Mouse (Mus musculus): ENCODE results near the gene Atrnl1. TPM values are rescaled to one million over a fixed set of nuclear protein-coding genes. Genes with fewer than 3 reads are reported as not detected.

The Atrnl1 gene
- polyA plus RNA-seq, 1 experiment from 2014 or later: 5.7 TPM

DNA sequence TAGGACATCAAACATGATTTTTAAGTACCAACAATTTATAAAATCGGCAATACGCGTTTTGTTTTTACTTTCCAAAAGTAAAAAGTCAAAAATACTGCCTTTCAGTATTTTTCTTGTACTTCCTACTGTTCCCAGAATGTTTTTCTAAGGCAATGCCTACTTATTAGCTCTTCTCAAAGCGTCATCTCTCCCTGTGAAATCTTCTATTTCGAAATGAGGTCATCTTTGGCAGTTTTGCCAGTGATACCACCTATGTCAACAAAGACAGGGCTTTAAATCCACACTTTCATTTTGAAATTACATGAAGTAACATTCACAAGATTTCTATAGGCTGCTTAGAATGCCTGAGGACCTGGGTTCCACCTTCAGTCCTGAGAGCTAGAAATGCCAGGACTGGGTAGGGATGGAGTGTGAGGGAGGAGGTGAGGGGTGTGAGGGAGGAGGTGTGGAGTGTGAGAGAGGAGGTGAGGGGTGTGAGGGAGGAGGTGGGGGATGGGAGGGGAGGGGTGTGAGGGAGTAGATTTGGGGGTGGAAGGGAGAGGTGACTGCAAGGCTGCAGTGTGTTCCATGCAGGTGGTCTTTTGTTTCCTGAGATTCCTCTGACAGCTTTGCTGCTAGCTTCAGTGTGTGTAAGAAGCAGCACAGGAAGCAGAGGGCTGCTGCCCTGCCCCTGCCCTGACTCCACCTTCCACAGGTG lies 315.5 kb downstream of the Atrnl1 start:
- no peak overlapping the region for H3K4me3 ChIP-seq (ENCODE audit: inconsistent target)
- no peaks in the 10 kb centered on the region for H3K79me2 ChIP-seq (ENCODE audit: inconsistent target)
- H3K27ac ChIP-seq: no peak overlapping the region
- no peaks in the 10 kb centered on the region for H3K36me3 ChIP-seq (ENCODE audit: inconsistent target)
- 99% methylated on average over 5 of the region's 5 CpGs for WGBS (ENCODE audit: missing documents)

DNA sequence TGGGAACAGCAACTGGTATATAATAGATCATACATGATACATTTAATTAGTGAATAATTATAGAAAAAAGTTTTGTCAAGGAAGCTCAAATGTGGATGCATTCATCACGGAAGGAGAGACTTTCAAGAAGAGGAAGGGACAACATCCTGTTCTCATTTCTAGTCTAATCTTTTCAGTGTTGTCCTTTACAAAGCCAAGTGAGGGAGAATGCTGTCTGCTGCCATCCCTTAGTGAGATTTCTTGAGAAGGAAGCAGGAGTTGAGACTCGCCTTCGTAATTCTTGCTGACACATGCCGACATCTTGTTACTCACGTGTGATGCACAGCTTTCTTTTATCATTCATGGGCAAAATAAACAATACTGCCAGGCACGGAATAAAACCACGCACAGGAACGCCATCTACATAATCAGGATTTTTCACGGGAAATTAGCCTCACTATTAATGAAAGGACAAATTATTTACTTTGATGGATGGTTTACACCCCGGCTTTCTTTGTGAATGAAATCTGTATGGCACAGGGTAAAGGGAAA lies 316.2 kb downstream of the Atrnl1 start:
- 68% methylated on average over 10 of the region's 10 CpGs for WGBS (ENCODE audit: missing documents)

DNA sequence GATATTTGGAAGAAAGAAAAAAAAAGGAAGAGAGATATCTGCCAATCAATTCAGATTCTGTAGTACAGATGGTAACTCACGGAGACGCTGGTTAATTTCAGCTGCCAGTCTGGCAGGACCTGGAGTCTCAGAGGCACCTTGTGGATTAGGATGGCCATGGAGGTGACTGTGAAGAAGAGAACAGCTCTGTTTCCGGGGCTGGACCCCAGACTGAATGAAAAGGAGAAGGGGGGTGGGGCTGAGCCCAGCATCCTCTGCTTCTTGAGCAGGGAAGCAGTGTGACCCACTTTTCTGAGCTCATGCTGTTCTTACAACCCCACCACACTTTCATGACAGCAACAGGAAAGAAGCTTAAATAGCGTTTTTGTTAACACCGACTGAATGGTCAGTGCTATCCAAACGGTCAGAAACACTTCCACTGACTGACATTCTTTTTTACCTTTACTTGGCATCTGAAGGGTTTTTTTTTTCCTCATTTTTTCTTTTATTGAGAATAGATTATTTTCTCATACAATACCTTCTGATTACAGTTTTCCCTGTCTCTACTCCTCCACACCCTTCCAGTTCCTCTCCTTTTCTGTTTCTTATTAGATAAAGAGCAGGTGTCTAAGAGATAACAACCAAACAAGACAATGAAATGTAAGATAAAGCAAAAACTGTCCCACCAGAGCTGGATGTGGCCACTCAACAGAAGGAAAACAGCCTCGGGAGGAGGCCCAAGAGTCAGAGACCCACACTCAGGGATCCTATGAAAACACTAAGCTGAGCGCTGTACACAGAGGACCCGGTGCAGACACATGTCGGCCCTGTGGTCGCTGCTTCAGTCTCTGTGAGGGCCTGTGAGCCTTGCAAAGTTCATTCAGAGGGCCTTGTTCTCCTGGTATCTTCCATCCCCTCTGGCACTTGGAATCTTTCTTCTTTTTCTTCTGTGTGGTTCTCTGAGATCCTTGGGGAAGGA lies 317.0 kb downstream of the Atrnl1 start:
- Histone ChIP-seq H3K27ac (no peak overlapping the region), H3K36me3 (ENCODE audit: inconsistent target) (no peaks in the 10 kb centered on the region), H3K4me3 (ENCODE audit: inconsistent target) (no peak overlapping the region), H3K79me2 (ENCODE audit: inconsistent target) (no peaks in the 10 kb centered on the region)
- WGBS (ENCODE audit: missing documents): 83% methylated on average over 11 of the region's 11 CpGs

More for the DNA sequence above, 316.2 kb downstream of the Atrnl1 start:
- Histone ChIP-seq H3K27ac (no peak overlapping the region), H3K36me3 (ENCODE audit: inconsistent target) (no peaks in the 10 kb centered on the region), H3K79me2 (ENCODE audit: inconsistent target) (no peaks in the 10 kb centered on the region), H3K4me3 (ENCODE audit: inconsistent target) (no peak overlapping the region)

DNA sequence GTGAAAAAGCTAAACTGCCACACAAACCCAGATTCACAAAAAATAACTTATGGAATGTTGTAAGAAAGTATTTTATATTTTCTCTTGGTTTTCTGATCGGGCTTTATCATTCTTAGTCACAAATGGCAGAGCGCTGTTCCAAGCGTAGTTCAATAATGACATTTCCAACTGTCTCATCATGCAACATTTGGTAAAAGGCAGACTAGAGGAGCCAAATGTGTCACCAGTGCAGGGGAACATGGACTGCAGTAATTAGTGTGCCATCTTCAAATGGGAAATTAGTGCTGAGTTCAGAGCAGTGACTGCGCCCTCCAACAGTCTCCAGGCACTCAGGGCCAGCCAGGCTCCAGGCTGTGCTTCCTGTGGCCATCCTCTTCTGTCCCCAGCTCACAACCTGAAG lies 320.8 kb downstream of the Atrnl1 start:
- Histone ChIP-seq H3K36me3 (ENCODE audit: inconsistent target) (no peaks in the 10 kb centered on the region), H3K4me3 (ENCODE audit: inconsistent target) (no peak overlapping the region), H3K79me2 (ENCODE audit: inconsistent target) (no peaks in the 10 kb centered on the region), H3K27ac (no peak overlapping the region)
- 100% methylated on average over 4 of the region's 4 CpGs for WGBS (ENCODE audit: missing documents)

DNA sequence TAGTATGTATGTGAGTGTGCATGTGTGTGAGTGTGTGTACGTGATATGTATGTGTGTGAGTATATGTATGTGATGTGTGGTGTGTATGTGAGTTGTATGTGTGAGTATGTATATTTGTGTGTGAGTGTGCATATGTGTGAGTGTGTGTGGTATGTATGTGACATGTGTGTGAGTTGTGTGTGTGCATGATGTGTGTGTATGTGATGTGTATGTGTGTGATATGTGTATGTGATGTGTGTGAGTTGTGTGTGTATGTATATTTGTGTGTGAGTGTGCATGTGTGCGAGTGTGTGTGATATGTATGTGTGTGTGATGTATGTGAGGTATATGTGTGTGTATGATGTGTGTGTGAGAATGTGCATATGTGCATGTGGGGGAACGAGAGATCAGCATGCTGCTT lies 326.0 kb downstream of the Atrnl1 start:
- Histone ChIP-seq H3K27ac (no peak overlapping the region), H3K79me2 (ENCODE audit: inconsistent target) (no peaks in the 10 kb centered on the region), H3K4me3 (ENCODE audit: inconsistent target) (no peak overlapping the region), H3K36me3 (ENCODE audit: inconsistent target) (no peaks in the 10 kb centered on the region)
- 98% methylated on average over 3 of the region's 3 CpGs for WGBS (ENCODE audit: missing documents)

DNA sequence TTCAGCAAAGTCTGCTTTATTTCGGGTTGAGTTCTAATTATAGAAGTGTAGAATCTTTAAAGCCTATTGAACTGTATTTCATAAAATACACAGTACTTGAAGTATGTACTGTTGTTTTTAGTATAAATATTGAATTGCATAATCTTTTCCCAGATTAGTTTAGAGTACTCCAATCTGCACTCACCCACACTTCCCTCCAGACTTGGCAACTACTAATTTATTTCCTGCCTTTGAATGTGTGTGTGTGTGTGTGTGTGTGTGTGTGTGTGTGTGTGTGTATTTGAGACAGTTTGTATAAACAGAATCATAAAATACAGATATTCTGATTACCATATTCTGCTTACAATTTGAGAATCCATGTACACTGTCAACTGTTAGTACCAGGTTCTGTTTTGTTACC lies 328.3 kb downstream of the Atrnl1 start:
- Histone ChIP-seq H3K4me3 (ENCODE audit: inconsistent target) (no peak overlapping the region), H3K27ac (no peak overlapping the region), H3K36me3 (ENCODE audit: inconsistent target) (no peaks in the 10 kb centered on the region), H3K79me2 (ENCODE audit: inconsistent target) (no peaks in the 10 kb centered on the region)
- WGBS (ENCODE audit: missing documents): 80% methylated on average over 1 of the region's 1 CpGs

DNA sequence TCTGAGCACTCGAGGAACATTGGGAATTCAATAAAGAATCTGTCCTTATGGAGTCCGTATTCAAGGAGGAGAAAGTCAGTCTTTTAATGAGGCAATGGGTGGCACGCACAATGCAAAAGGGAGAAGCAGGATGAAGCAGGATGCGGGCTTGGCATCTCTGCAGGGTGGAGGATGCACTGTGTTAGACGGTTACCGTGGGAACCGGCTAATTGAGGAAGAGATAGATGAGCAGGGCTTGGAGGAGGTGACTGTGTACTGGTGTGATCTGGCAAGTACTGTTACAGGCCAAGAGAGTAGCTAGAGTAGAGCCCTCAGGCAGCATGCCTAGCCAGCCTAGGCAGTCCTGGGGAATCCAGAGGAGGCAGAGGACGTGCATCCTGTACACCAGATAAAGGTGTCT lies 330.7 kb downstream of the Atrnl1 start:
- Histone ChIP-seq H3K36me3 (ENCODE audit: inconsistent target) (no peaks in the 10 kb centered on the region), H3K79me2 (ENCODE audit: inconsistent target) (no peaks in the 10 kb centered on the region), H3K4me3 (ENCODE audit: inconsistent target) (no peak overlapping the region), H3K27ac (no peak overlapping the region)
- 94% methylated on average over 8 of the region's 8 CpGs for WGBS (ENCODE audit: missing documents)

DNA sequence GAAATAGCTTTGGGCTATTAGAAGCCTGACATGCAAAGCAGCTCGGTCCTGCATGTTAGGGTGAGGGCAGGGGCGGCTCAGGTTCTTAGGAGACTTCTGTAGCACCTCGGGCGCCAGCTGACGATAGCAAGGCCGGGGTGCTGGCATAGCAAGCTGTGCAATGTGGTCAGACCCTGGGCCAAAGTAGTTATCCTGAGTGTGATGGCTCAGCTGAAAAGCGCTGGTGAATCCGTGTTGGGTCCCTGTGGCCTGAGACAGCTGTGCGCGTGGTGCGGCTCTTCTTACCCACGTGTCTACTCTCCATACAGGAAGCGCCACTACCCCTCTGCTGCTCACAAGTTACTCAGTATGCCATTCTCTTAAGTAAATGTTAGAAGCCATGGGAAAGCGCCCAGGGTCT lies 331.4 kb downstream of the Atrnl1 start:
- 87% methylated on average over 13 of the region's 14 CpGs for WGBS (ENCODE audit: missing documents)
- Histone ChIP-seq H3K36me3 (ENCODE audit: inconsistent target) (no peaks in the 10 kb centered on the region), H3K4me3 (ENCODE audit: inconsistent target) (no peak overlapping the region), H3K79me2 (ENCODE audit: inconsistent target) (no peaks in the 10 kb centered on the region), H3K27ac (no peak overlapping the region)

DNA sequence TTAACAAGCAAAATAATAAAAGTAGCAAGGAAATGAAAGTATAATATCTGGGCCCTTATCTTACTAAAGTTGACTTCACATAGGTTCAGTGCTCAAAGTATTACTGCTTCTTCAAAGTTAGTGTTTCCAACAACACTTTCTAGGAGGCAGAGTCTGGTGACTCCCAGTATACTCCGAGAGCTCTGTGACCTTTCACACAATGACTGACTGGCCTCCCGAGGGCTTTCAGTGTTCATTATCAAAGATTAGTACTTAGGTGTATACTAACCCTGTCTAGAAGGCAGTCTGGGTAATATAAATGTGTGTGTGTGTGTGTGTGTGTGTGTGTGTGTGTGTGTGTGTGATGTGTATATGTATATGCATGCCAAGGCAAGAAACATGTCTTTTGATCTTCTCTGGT lies 332.5 kb downstream of the Atrnl1 start:
- Histone ChIP-seq H3K4me3 (ENCODE audit: inconsistent target) (no peak overlapping the region), H3K36me3 (ENCODE audit: inconsistent target) (no peaks in the 10 kb centered on the region), H3K79me2 (ENCODE audit: inconsistent target) (no peaks in the 10 kb centered on the region), H3K27ac (no peak overlapping the region)
- 92% methylated on average over 2 of the region's 2 CpGs for WGBS (ENCODE audit: missing documents)

DNA sequence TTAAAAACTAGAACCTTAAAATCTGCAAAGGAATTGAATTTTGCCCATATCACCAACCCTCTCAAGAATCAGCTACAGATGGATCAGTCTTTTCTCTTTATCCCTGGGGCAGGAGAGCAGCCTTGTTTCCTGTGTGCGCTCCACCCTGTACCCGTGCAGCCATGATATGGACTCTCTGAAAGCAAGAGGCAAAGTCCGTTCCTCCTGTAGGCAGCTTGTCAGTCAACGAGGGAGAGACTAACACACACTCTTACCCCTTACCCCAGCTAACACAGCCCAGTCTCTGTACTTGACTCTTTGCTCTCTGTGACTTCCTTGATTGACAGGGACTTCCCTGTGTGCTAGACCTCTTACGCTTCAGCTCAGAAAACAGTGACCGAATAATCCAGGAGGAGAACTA lies 333.8 kb downstream of the Atrnl1 start:
- no peaks in the 10 kb centered on the region for H3K79me2 ChIP-seq (ENCODE audit: inconsistent target)
- no peak overlapping the region for H3K27ac ChIP-seq
- 93% methylated on average over 4 of the region's 6 CpGs for WGBS (ENCODE audit: missing documents)

DNA sequence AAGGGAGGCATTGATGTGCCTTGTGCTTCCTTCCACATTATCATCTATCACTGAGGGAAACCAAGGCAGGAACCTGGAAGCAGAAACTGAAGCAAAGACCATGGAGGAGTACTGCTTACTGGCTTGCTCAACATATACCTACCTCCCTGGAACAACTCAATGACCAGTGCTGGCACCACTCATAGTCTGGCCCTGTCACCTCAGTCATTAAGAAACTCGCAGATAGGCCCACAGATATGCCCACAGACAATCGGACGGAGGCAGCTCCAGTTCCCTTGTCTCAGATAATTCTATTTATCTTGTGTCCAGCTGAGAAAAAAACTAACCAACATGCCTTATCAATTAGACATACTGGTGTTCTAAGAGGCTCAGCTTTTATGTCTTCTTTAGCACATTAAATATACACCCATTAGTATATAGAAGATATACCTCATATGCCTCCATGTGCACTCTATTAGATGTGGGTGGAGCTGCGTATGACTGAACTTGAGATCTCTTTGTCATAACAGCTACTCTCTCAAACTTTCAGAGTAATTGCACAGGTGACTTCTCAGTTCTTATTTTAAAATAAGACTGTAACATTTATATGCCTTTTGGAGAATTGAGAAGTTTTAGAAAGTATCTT lies 334.9 kb downstream of the Atrnl1 start:
- no peak overlapping the region for H3K27ac ChIP-seq
- H3K79me2 ChIP-seq (ENCODE audit: inconsistent target): no peaks in the 10 kb centered on the region
- 94% methylated on average over 4 of the region's 4 CpGs for WGBS (ENCODE audit: missing documents)
- H3K4me3 ChIP-seq (ENCODE audit: inconsistent target): no peak overlapping the region
- H3K36me3 ChIP-seq (ENCODE audit: inconsistent target): no peaks in the 10 kb centered on the region

More for the DNA sequence above, 333.8 kb downstream of the Atrnl1 start:
- H3K4me3 ChIP-seq (ENCODE audit: inconsistent target): no peak overlapping the region
- H3K36me3 ChIP-seq (ENCODE audit: inconsistent target): no peaks in the 10 kb centered on the region

DNA sequence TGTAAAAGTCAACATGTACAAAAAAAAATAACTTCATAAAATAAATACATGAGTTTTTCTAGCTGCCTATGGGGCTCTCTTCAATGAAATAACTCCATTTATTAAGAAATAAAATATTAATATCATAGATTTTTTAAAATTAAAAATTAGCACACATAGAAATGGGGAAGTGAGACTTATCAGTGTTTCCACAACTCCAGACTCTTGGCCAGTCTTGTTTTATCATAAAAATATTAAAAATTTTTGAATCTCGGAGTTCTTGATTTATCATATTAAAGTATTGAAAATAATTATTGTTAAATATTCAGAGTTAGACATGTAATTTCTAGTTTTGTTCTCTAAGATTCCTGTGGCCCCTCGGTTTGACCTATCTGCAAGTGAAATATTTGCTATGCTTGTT lies 337.7 kb downstream of the Atrnl1 start:
- Histone ChIP-seq H3K79me2 (ENCODE audit: inconsistent target) (no peaks in the 10 kb centered on the region), H3K36me3 (ENCODE audit: inconsistent target) (no peaks in the 10 kb centered on the region), H3K4me3 (ENCODE audit: inconsistent target) (no peak overlapping the region), H3K27ac (no peak overlapping the region)
- WGBS (ENCODE audit: missing documents): 89% methylated on average over 2 of the region's 2 CpGs

DNA sequence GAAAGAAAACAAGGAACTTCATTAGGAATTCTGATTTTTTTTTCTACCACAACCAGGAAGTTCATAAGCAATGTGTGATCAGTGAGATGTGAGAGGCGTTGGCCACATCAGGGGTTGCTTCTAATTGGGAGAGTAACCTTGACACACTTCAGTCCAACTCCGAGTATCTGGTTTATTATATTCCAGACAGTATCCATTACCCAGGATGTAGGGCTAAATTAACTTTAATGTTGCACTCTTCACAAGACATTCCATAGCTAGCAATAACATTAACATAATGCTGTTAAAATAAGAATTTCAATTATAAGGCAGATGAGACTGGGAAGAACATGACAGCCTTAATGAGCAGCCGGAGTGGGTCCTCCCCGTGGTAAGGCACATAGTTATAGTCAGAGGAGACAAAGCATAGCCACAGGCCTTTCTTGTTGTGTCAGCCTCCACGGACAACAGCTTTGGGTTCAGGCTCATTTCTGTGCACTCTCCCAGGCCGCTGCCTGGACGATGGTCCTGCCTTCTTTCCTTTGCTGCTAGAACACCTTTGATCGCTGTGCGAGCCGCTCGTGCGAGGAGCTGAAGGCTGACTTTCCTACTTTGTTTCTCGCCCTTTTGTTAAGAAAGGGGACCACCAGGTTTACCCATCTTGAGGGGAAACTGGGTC lies 338.6 kb downstream of the Atrnl1 start:
- Histone ChIP-seq H3K36me3 (ENCODE audit: inconsistent target) (no peaks in the 10 kb centered on the region), H3K4me3 (ENCODE audit: inconsistent target) (no peak overlapping the region), H3K27ac (no peak overlapping the region), H3K79me2 (ENCODE audit: inconsistent target) (no peaks in the 10 kb centered on the region)
- 91% methylated on average over 13 of the region's 13 CpGs for WGBS (ENCODE audit: missing documents)

DNA sequence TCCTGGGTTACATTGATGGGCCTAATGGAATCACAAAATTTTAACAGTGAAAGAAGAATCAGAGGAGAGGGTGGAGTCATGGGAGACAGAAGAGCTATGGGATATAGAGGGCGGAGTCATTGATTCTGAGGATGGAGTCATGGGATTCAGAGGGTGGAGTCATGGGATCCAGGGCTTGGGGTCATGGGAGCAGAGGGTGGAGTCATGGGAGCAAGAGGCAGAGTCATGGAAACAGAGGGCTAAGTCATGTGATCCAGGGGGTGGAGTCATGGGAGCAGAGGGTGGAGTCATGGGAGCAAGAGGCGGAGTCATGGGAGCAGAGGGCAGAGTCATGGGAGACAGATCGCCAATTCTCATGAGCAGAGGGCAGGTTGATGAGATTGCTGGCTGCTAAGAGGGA lies 343.3 kb downstream of the Atrnl1 start:
- WGBS (ENCODE audit: missing documents): 96% methylated on average over 3 of the region's 3 CpGs
- Histone ChIP-seq H3K4me3 (ENCODE audit: inconsistent target) (no peak overlapping the region), H3K27ac (no peak overlapping the region), H3K79me2 (ENCODE audit: inconsistent target) (no peaks in the 10 kb centered on the region), H3K36me3 (ENCODE audit: inconsistent target) (no peaks in the 10 kb centered on the region)
